In the genomic region with DNA sequence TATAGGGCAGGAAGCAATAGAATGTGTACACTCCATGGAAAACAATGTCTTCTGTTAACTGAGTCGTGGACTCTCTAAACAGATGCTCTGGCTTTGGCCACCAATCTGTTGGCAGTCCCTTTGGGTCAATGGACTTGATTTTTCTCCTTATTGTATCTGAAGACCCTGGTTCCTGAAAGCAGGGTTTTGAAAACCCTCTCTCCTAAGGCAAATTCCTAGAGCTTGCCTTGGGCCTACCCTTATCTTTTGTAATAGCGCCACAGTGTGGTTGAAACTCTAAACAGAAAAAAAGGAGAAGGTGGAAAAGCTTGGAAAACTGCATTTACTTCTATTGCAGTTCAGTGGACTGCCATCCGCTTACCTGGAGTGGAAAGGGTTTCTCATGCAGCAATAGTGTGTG, we compare ENCODE assay signal across 8 mouse cellular contexts. TPM values are rescaled to one million over a fixed set of nuclear protein-coding genes. Genes with fewer than 3 reads are reported as not detected.
DNase-seq lines count a peak whose midpoint lies in the region; ATAC-seq and TF ChIP-seq lines count a peak whose summit lies in the region.

No protein-coding gene starts in this region.

- peak overlapping the region; percentile 92 for H3K4me2 ChIP-seq in limb, embryonic 12.5 days

- peaks cover 40% of the 10 kb centered on the region for H3K4me1 ChIP-seq in limb, embryonic 12.5 days (replicated peaks)

- H3K27me3 ChIP-seq in limb, embryonic 12.5 days: 0 out of 2 replicates have a peak, but pooled peaks cover 3% of the 10 kb centered on the region

- TF ChIP-seq CTCF in left cerebral cortex, adult 2 months (IDR thresholded peaks at IDR 0.05): peak; percentile 71

- DNase-seq in cerebellum, adult 8-10 months: peak; percentile 41
- no peak for DNase-seq in cerebellum, adult 11-12 months
- DNase-seq in left cerebral cortex, adult 2 months (ENCODE audit: extremely low spot score in 1 of 2, low spot score in 2 of 2): no peak
- no peak for DNase-seq in left cerebral cortex, adult 11 months (ENCODE audit: low spot score)
- DNase-seq in embryo, embryonic 11 days: peak; percentile 83
- DNase-seq in spleen, adult 12 weeks (ENCODE audit: low spot score): no peak
- no peak for DNase-seq in spleen, postnatal 14 days (ENCODE audit: low spot score in 2 of 2)

- H3K4me3 ChIP-seq in left cerebral cortex, adult 2 months: no peak overlapping the region
- H3K4me3 ChIP-seq in limb, embryonic 12.5 days (replicated peaks): no peak overlapping the region

- no peak overlapping the region for H3K27ac ChIP-seq in left cerebral cortex, adult 2 months
- peak overlapping the region; percentile 73 for H3K27ac ChIP-seq in limb, embryonic 12.5 days

- ATAC-seq in limb, embryonic 12.5 days (ENCODE audit: insufficient number of reproducible peaks, insufficient read depth, low FRiP score, low TSS enrichment, low read depth): no peak

- 9% methylated on average over 3 of the region's 3 CpGs for WGBS in limb, embryonic 12.5 days

- no peak overlapping the region for H3K9ac ChIP-seq in limb, embryonic 12.5 days (replicated peaks)

- H3K36me3 ChIP-seq in limb, embryonic 12.5 days: no peaks in the 10 kb centered on the region

- H3K9me3 ChIP-seq in limb, embryonic 12.5 days: no peaks in the 10 kb centered on the region

- intact Hi-C loops in left cerebral cortex, adult 2 months (cut with DNase I): loop anchor here (1.0 to 10.0 kb wide), 4 partner anchors 207 to 547 kb away; no protein-coding TSS in a partner anchor

RNA-seq across cellular contexts. Expression of a gene that starts 1.0 kb away (rescaled TPM):
- total RNA-seq in left cerebral cortex, adult 2 months (2021): 1 to 10 TPM; 2.8 to 3.3 TPM
- 27.6 and 29.5 TPM in 2 replicates for polyA plus RNA-seq in limb, embryonic 12.5 days (2016; fragmentation: Nextera tagmentation; extraction: Ambion mirVana)

Comparison
In these comparisons a context has a peak if more than half of its experiments do, and no peak if none do; other contexts are left out.
1. DNase-seq: peak in cerebellum, adult 8-10 months (single experiment) and embryo, embryonic 11 days (single experiment); none in cerebellum, adult 11-12 months (single experiment), left cerebral cortex, adult 2 months (0 of 2), left cerebral cortex, adult 11 months (single experiment), spleen, adult 12 weeks (single experiment) and spleen, postnatal 14 days (0 of 2).